Mouse (Mus musculus) kidney, embryonic 14.5 days (tissue): ENCODE results near the gene Pknox1. TPM values are rescaled to one million over a fixed set of nuclear protein-coding genes. Genes with fewer than 3 reads are reported as not detected.

Experiments
- ATAC-seq: fragments of 200-750 bp; cut with Nextera tagmentation; 2 replicates; pipeline ENCODE4 v1.8.0; 2017; ENCODE audit warnings: moderate number of reproducible peaks, mild to moderate bottlenecking, moderate TSS enrichment, moderate library complexity; ENCODE audit not compliant: low FRiP score, low TSS enrichment
- H3K27ac ChIP-seq: fragments of 300-500 bp; sonication (generic); 2 replicates; pipeline ENCODE4 v1.5.1; 2014; ENCODE audit warnings: low read depth, mild to moderate bottlenecking, low read length, moderate library complexity, mixed read lengths
- H3K27me3 ChIP-seq: fragments of 300-500 bp; sonication (generic); 2 replicates; pipeline ENCODE4 v1.6.1; 2014; ENCODE audit warnings: mild to moderate bottlenecking, low read length; ENCODE audit not compliant: control insufficient read depth, insufficient read depth
- H3K36me3 ChIP-seq: fragments of 300-500 bp; sonication (generic); 2 replicates; pipeline ENCODE4 v1.6.1; 2014; ENCODE audit warnings: low read length, mixed read lengths; ENCODE audit not compliant: control insufficient read depth, insufficient read depth
- H3K4me1 ChIP-seq: fragments of 300-500 bp; sonication (generic); 2 replicates; pipeline ENCODE4 v1.6.1; 2014; ENCODE audit warnings: low read length, mixed read lengths; ENCODE audit not compliant: control insufficient read depth, insufficient read depth
- H3K4me2 ChIP-seq: fragments of 300-500 bp; sonication (generic); replicated peaks from 2 replicates; pipeline ENCODE4 v1.6.1; 2014; ENCODE audit warnings: low read depth, mild to moderate bottlenecking, low read length
- H3K4me3 ChIP-seq: fragments of 300-500 bp; sonication (generic); 2 replicates; pipeline ENCODE4 v1.5.1; 2014; ENCODE audit warnings: mild to moderate bottlenecking, low read length
- H3K9ac ChIP-seq: fragments of 300-500 bp; sonication (generic); 2 replicates; pipeline ENCODE4 v1.6.1; 2014; ENCODE audit warnings: low read depth, mild to moderate bottlenecking, low read length, moderate library complexity
- H3K9me3 ChIP-seq: fragments of 300-500 bp; sonication (generic); 2 replicates; pipeline ENCODE4 v1.6.1; 2016; ENCODE audit warnings: low read length; ENCODE audit not compliant: control insufficient read depth
- WGBS: fragments of 180-500 bp; shearing (Covaris S2); extraction: QIAGEN DNeasy Blood & Tissue Kit; methylation state at CpG from one replicate; pipeline ENCODE4 v1.1.7; 2014; 5-methylcytosine and 5-hydroxymethylcytosine counted together
- microRNA-seq: library from miRNA; unstranded; fragments of <30 nt; microRNA quantifications from one replicate; pipeline ENCODE4, GENCODE M21; 2016
- polyA plus RNA-seq: library from polyadenylated mRNA; unstranded; fragments of >200 nt; fragmentation: Nextera tagmentation; extraction: Ambion mirVana; gene quantifications from 2 replicates; pipeline ENCODE4 v1.2.1, GENCODE M21; 2014

Pknox1 gene
- polyA plus RNA-seq, 1 experiment from 2014 or later: 44.0 TPM

DNA sequence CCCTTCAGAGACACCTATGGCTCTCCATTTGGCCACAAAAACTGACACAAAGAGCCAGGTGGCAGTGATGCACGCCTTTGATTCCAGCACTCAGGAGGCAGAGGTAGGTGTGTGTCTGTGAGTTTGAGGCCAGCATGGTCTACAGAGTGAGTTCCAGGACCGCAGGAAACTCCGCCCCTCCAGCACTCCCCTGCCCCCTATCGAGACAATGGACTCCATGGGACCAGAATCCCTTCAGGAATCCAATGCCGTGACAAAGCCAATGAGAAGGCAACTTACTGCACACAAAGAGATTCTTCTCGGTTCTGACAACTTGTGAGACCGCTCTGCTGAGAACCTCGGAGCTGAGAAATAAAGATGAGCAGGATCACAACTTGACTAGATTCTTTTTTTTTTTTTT lies 77.8 kb downstream of the Pknox1 start:
- no peak overlapping the region for H3K27ac ChIP-seq
- no peaks in the 10 kb centered on the region for H3K9me3 ChIP-seq
- no peak overlapping the region for H3K9ac ChIP-seq
- H3K36me3 ChIP-seq: peaks cover 12% of the 10 kb centered on the region
- H3K4me1 ChIP-seq: 0 out of 2 replicates have a peak, but pooled peaks cover 3% of the 10 kb centered on the region
- H3K4me3 ChIP-seq: no peak overlapping the region
- H3K27me3 ChIP-seq: no peaks in the 10 kb centered on the region
- H3K4me2 ChIP-seq: no peak overlapping the region
- 61% methylated on average over 8 of the region's 8 CpGs for WGBS
- ATAC-seq: no peak

DNA sequence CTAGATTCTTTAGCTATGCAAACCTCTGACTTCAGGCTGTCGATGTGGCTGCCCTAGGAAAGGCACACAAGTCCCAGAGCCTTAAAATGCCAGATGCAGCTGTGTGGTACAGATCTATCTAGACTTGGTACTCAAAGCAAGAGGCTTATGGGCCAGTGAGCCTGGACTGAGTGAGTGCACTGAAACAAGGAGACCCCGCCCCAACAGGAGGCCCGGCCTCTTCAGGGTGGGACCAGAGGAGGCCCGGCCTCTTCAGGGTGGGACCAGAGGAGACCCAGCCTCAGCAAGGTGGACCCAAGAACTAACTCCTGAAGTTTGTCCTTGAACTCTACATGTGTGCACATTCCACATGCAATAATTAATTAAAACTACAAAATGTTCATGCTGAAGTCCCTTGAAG lies 78.4 kb downstream of the Pknox1 start:
- H3K36me3 ChIP-seq: peaks cover 18% of the 10 kb centered on the region
- no peak for ATAC-seq
- no peak overlapping the region for H3K4me2 ChIP-seq
- H3K27ac ChIP-seq: no peak overlapping the region
- no peak overlapping the region for H3K4me3 ChIP-seq
- no peaks in the 10 kb centered on the region for H3K4me1 ChIP-seq
- 65% methylated on average over 4 of the region's 4 CpGs for WGBS
- H3K27me3 ChIP-seq: no peaks in the 10 kb centered on the region
- H3K9me3 ChIP-seq: no peaks in the 10 kb centered on the region
- no peak overlapping the region for H3K9ac ChIP-seq

DNA sequence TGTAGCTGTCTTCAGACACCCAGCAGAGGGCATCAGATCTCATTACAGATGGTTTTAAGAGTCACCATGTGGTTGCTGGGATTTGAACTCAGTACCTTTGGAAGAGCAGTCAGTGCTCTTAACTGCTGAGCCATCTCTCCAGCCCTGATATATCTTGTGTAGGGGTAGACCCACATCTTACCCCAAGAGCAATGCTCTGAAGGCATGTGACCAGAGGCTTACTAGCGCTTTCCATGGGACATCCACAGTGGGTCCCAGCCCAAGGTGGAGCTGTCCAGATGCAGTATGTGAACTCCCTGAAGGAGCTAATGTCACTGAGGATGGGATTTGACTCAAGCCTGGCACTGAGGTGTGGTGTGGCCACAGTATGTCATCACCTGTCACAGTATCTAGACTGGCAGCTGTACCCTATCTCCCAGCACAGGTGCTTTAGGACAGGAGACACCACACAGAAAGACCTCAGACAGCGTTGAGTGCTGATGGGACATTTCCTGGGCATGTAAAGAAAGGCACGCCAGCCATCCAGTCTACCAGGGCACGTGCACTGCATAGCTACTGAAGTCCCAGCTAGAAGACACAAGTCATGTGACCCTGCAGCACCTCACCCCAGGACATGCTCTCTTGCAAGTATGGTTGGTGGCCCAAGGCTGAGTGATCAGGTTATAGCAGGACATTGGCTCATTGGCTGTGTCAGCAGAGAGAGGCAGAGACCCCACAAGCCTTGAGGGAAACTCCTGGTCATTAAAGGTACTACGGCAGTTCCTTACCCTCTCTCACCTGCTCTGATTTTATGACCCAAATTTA lies 81.9 kb downstream of the Pknox1 start:
- 98% methylated on average over 5 of the region's 5 CpGs for WGBS
- H3K27me3 ChIP-seq: no peaks in the 10 kb centered on the region
- H3K9me3 ChIP-seq: no peaks in the 10 kb centered on the region
- no peak overlapping the region for H3K4me3 ChIP-seq
- no peak overlapping the region for H3K9ac ChIP-seq
- H3K36me3 ChIP-seq: peaks cover 53% of the 10 kb centered on the region
- no peak overlapping the region for H3K27ac ChIP-seq
- no peak overlapping the region for H3K4me2 ChIP-seq
- peak; percentile 32; the same call in 1 of the 2 replicates for ATAC-seq
- no peaks in the 10 kb centered on the region for H3K4me1 ChIP-seq

DNA sequence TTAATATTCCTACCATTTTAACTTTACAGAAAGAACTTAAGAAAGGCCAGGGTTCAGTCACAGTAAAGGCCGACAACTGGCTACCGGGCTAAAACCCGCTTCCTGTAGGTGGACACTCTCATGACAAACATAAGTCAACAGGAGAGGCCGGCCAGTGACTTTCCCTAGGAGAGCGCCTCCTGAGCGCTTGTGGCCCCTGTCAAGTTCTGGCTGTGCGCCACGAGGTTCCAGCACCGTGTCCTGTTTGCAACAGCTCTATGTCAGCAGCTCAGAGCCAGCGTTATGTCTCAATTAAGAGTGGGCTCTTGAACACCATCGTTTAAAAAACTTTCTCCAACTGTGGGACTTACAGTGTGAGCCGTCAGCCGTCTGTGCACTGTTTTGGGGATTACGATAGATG lies 87.6 kb downstream of the Pknox1 start:
- H3K27ac ChIP-seq: no peak overlapping the region
- no peaks in the 10 kb centered on the region for H3K9me3 ChIP-seq
- H3K36me3 ChIP-seq: peaks cover 89% of the 10 kb centered on the region
- no peak overlapping the region for H3K9ac ChIP-seq
- H3K27me3 ChIP-seq: no peaks in the 10 kb centered on the region
- no peak for ATAC-seq
- H3K4me3 ChIP-seq: no peak overlapping the region
- no peak overlapping the region for H3K4me2 ChIP-seq
- WGBS: 93% methylated on average over 14 of the region's 14 CpGs
- H3K4me1 ChIP-seq: peaks cover 4% of the 10 kb centered on the region

DNA sequence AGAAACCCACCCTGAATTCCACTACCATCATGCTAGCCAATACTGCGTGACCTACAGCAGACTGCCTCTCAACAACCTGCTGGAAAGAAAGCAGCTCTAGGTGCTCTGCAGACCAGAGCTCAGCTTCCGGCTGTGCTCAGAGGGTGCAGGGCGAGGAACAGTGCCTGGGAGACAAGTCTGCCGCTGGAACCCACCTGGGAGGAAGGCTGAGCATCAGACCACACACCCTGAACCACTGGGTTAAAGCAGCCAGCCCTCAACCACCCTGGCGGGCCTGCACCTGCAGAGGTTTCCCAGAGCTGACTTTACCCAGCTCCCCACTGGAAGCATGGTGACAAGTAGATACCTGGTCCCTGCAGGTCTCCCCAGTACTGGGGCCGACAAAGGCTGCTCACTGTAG lies 88.7 kb downstream of the Pknox1 start:
- Histone ChIP-seq H3K36me3 (peaks cover 77% of the 10 kb centered on the region), H3K27ac (no peak overlapping the region), H3K9ac (no peak overlapping the region; the same call in 1 of the 2 replicates), H3K4me2 (no peak overlapping the region), H3K4me3 (no peak overlapping the region), H3K4me1 (peaks cover 9% of the 10 kb centered on the region), H3K9me3 (no peaks in the 10 kb centered on the region), H3K27me3 (no peaks in the 10 kb centered on the region)
- no peak for ATAC-seq
- 81% methylated on average over 6 of the region's 6 CpGs for WGBS

DNA sequence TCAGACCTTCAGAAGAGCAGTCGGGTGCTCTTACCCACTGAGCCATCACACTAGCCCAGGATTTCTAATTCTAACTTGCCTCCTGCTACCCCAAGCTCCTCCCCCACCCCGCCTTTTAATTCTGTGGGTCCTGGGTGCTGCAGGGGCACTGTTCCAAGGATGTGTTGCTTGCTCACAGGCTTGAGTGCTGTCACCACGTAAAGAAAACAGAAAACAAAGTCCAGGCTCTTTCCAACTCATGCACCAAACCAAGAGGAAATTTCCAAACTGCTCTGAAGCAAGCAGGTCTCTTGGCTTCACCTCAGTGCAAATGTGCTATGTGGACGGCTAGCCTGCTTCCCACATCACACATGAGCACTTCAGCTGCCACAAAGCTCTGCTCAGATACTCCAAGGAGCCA lies 90.8 kb downstream of the Pknox1 start:
- 76% methylated on average over 4 of the region's 4 CpGs for WGBS

DNA sequence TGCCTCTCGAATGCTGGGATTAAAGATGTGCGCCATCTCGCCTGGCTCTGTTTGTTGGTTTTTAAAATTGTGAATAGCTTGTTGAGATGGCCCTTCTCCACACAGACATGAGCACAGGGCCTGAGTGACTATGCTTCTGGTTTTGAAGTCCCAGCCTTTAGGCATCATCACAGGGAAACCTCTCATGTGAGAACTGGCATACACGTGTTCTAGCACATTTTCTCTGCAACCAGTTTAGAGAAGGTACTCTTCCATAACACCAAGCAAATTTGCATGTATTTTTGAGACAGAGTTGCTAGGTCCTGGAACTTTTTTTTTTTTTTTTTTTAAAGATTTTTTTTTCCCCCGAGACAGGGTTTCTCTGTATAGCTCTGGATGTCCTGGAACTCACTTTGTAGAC lies 92.1 kb downstream of the Pknox1 start:
- WGBS: 89% methylated on average over 5 of the region's 5 CpGs
- Histone ChIP-seq H3K4me3 (no peak overlapping the region), H3K36me3 (peaks cover 43% of the 10 kb centered on the region)

More for the DNA sequence above, 90.8 kb downstream of the Pknox1 start:
- ATAC-seq: no peak
- no peak overlapping the region for H3K9ac ChIP-seq
- no peak overlapping the region for H3K27ac ChIP-seq
- H3K9me3 ChIP-seq: no peaks in the 10 kb centered on the region
- peaks cover 13% of the 10 kb centered on the region for H3K4me1 ChIP-seq
- H3K36me3 ChIP-seq: peaks cover 56% of the 10 kb centered on the region
- H3K4me2 ChIP-seq: no peak overlapping the region
- no peaks in the 10 kb centered on the region for H3K27me3 ChIP-seq
- no peak overlapping the region for H3K4me3 ChIP-seq

More for the DNA sequence above, 92.1 kb downstream of the Pknox1 start:
- peaks cover 13% of the 10 kb centered on the region for H3K4me1 ChIP-seq
- no peaks in the 10 kb centered on the region for H3K27me3 ChIP-seq
- no peak overlapping the region for H3K27ac ChIP-seq
- no peak overlapping the region for H3K9ac ChIP-seq
- H3K4me2 ChIP-seq: no peak overlapping the region
- ATAC-seq: no peak
- H3K9me3 ChIP-seq: no peaks in the 10 kb centered on the region

Small RNAs within 50 kb of the gene (microRNA-seq; reads per million reads assigned to microRNA genes)
- not detected for gene Gm24970

Other genes with a start within 250 kb of the Pknox1 start
- 30.8 and 37.6 TPM in 2 replicates for gene Pde9a, start 178.5 kb upstream of the Pknox1 start, polyA plus RNA-seq
- 40.6 and 45.7 TPM in 2 replicates for gene Wdr4, start 44.8 kb upstream of the Pknox1 start, polyA plus RNA-seq
- 231 and 270 TPM in 2 replicates for gene Ndufv3, start 44.6 kb upstream of the Pknox1 start, polyA plus RNA-seq
- 2.1 and 2.7 TPM in 2 replicates for gene Cbs, start 72.5 kb downstream of the Pknox1 start, polyA plus RNA-seq
- 195 and 380 TPM in 2 replicates for gene U2af1, start 94.2 kb downstream of the Pknox1 start, polyA plus RNA-seq
- not detected in 2 replicates for gene Cryaa, start 113.1 kb downstream of the Pknox1 start, polyA plus RNA-seq